Mouse (Mus musculus) kidney, postnatal 0 days (tissue): ENCODE data around the gene Rftn1. TPM values are rescaled to one million over a fixed set of nuclear protein-coding genes. Genes with fewer than 3 reads are reported as not detected.
A peak's percentile ranks its signal among the peaks of the same experiment; 100 is the strongest.
"Not testable (repeated sequence)": the region's sequence is repeated elsewhere in the genome, so short reads cannot be mapped to it uniquely, and the experiment has no call there.

Experiments used
- ATAC-seq: fragments of 200-750 bp; cut with Nextera tagmentation; replicated peaks from 2 replicates; pipeline ENCODE4 v1.8.0; 2017; ENCODE audit warnings: low read depth, moderate number of reproducible peaks, moderate TSS enrichment, moderate library complexity; ENCODE audit not compliant: low FRiP score
- DNase-seq: peaks from one replicate; pipeline ENCODE4 v3.0.0-alpha.2; 2016; ENCODE audit warnings: low spot score
- H3K27ac ChIP-seq: fragments of 300-500 bp; sonication (generic); 2 replicates; pipeline ENCODE4 v1.5.1; 2014; ENCODE audit warnings: mild to moderate bottlenecking
- H3K27me3 ChIP-seq: fragments of 300-500 bp; sonication (generic); 2 replicates; pipeline ENCODE4 v1.6.1; 2014; ENCODE audit warnings: low read length, mixed read lengths; ENCODE audit not compliant: insufficient read depth
- H3K36me3 ChIP-seq: fragments of 300-500 bp; sonication (generic); 2 replicates; pipeline ENCODE4 v1.6.1; 2014; ENCODE audit warnings: low read length, mixed read lengths; ENCODE audit not compliant: insufficient read depth
- H3K4me1 ChIP-seq: fragments of 300-500 bp; sonication (generic); replicated peaks from 2 replicates; pipeline ENCODE4 v1.6.1; 2014; ENCODE audit warnings: antibody characterized with exemption, low read length, mixed read lengths; ENCODE audit not compliant: insufficient read depth
- H3K4me2 ChIP-seq: fragments of 300-500 bp; sonication (generic); 2 replicates; pipeline ENCODE4 v1.6.1; 2014; ENCODE audit warnings: mild to moderate bottlenecking, low read length, moderate library complexity, mixed read lengths
- H3K4me3 ChIP-seq: fragments of 300-500 bp; sonication (generic); replicated peaks from 2 replicates; pipeline ENCODE4 v1.5.1; 2014; ENCODE audit warnings: low read depth, low read length
- H3K9ac ChIP-seq: fragments of 300-500 bp; sonication (generic); 2 replicates; pipeline ENCODE4 v1.6.1; 2014; ENCODE audit warnings: low read depth, low read length
- H3K9me3 ChIP-seq: fragments of 300-500 bp; sonication (generic); replicated peaks from 2 replicates; pipeline ENCODE4 v1.6.1; 2016; ENCODE audit warnings: low read length, inconsistent platforms, mixed read lengths
- CTCF ChIP-seq: IDR thresholded peaks from 2 replicates; pipeline ENCODE4 v1.5.1; 2016; ENCODE audit warnings: antibody characterized with exemption, low read depth, mild to moderate bottlenecking, moderate library complexity
- WGBS: fragments of 180-500 bp; shearing (Covaris S2); extraction: QIAGEN DNeasy Blood & Tissue Kit; methylation state at CpG from one replicate; pipeline ENCODE4 v1.1.7; 2014; 5-methylcytosine and 5-hydroxymethylcytosine counted together
- polyA plus RNA-seq: library from polyadenylated mRNA; unstranded; fragments of >200 nt; fragmentation: Nextera tagmentation; extraction: Ambion mirVana; gene quantifications from 2 replicates; pipeline ENCODE4 v1.2.1, GENCODE M21; 2015

The Rftn1 gene
- polyA plus RNA-seq, 1 experiment from 2014 or later: 11.8 TPM

- no peak overlapping the region for H3K27ac ChIP-seq
- no peak overlapping the region for H3K4me2 ChIP-seq
- no peak for TF ChIP-seq CTCF
- H3K4me1 ChIP-seq: no peaks in the 10 kb centered on the region
- H3K36me3 ChIP-seq: no peaks in the 10 kb centered on the region
- 74% methylated on average over 5 of the region's 5 CpGs for WGBS
- DNase-seq (peak; percentile 47), ATAC-seq (no peak)
- H3K9me3 ChIP-seq: no peaks in the 10 kb centered on the region
- no peak overlapping the region for H3K4me3 ChIP-seq
- no peaks in the 10 kb centered on the region for H3K27me3 ChIP-seq
- H3K9ac ChIP-seq: no peak overlapping the region
Observed at GRCm38 (mm10) chr17:50125900-50126299, 64.6 kb downstream of the Rftn1 start.

- Histone ChIP-seq H3K4me3 (no peak overlapping the region), H3K36me3 (no peaks in the 10 kb centered on the region), H3K4me2 (no peak overlapping the region), H3K27ac (no peak overlapping the region), H3K9ac (no peak overlapping the region), H3K9me3 (no peaks in the 10 kb centered on the region), H3K4me1 (no peaks in the 10 kb centered on the region), H3K27me3 (no peaks in the 10 kb centered on the region)
- 72% methylated on average over 3 of the region's 3 CpGs for WGBS
- no peak for TF ChIP-seq CTCF
- DNase-seq (no peak), ATAC-seq (no peak)
Observed at GRCm38 (mm10) chr17:50125245-50125798, 65.2 kb downstream of the Rftn1 start.

GRCm38 (mm10) chr17:50124708-50125107, 65.8 kb downstream of the Rftn1 start:
- H3K27ac ChIP-seq: no peak overlapping the region
- H3K9me3 ChIP-seq: no peaks in the 10 kb centered on the region
- no peak overlapping the region for H3K4me3 ChIP-seq
- no peak for ATAC-seq
- H3K36me3 ChIP-seq: no peaks in the 10 kb centered on the region
- H3K4me2 ChIP-seq: no peak overlapping the region
- TF ChIP-seq CTCF: no peak
- WGBS: 70% methylated on average over 4 of the region's 4 CpGs
- H3K9ac ChIP-seq: no peak overlapping the region
- no peaks in the 10 kb centered on the region for H3K4me1 ChIP-seq
- no peaks in the 10 kb centered on the region for H3K27me3 ChIP-seq
- peak; percentile 48 for DNase-seq

GRCm38 (mm10) chr17:50122555-50122954, 67.9 kb downstream of the Rftn1 start:
- no peaks in the 10 kb centered on the region for H3K27me3 ChIP-seq
- H3K4me2 ChIP-seq: no peak overlapping the region
- no peaks in the 10 kb centered on the region for H3K4me1 ChIP-seq
- no peak overlapping the region for H3K9ac ChIP-seq
- no peak overlapping the region for H3K27ac ChIP-seq
- no peak for ATAC-seq
- 74% methylated on average over 8 of the region's 8 CpGs for WGBS
- H3K36me3 ChIP-seq: no peaks in the 10 kb centered on the region
- H3K4me3 ChIP-seq: no peak overlapping the region
- no peak for TF ChIP-seq CTCF
- no peak for DNase-seq
- no peaks in the 10 kb centered on the region for H3K9me3 ChIP-seq

- Histone ChIP-seq H3K4me1 (no peaks in the 10 kb centered on the region), H3K9me3 (no peaks in the 10 kb centered on the region), H3K4me2 (no peak overlapping the region), H3K4me3 (no peak overlapping the region), H3K27me3 (no peaks in the 10 kb centered on the region), H3K9ac (no peak overlapping the region), H3K36me3 (no peaks in the 10 kb centered on the region), H3K27ac (no peak overlapping the region)
- 79% methylated on average over 4 of the region's 4 CpGs for WGBS
- ATAC-seq (no peak), DNase-seq (no peak)
- no peak for TF ChIP-seq CTCF
Observed at GRCm38 (mm10) chr17:50120098-50120497, 70.4 kb downstream of the Rftn1 start.

GRCm38 (mm10) chr17:50117461-50117860, 73.0 kb downstream of the Rftn1 start:
- no peak overlapping the region for H3K9ac ChIP-seq
- no peak overlapping the region for H3K4me2 ChIP-seq
- no peaks in the 10 kb centered on the region for H3K27me3 ChIP-seq
- H3K27ac ChIP-seq: no peak overlapping the region
- H3K4me3 ChIP-seq: no peak overlapping the region
- H3K36me3 ChIP-seq: no peaks in the 10 kb centered on the region
- WGBS: 92% methylated on average over 7 of the region's 7 CpGs
- no peaks in the 10 kb centered on the region for H3K9me3 ChIP-seq
- ATAC-seq (no peak), DNase-seq (no peak)
- TF ChIP-seq CTCF: no peak
- H3K4me1 ChIP-seq: no peaks in the 10 kb centered on the region

- DNase-seq: peak; percentile 68
- Histone ChIP-seq H3K27me3 (no peaks in the 10 kb centered on the region), H3K4me3 (no peak overlapping the region), H3K9me3 (no peaks in the 10 kb centered on the region), H3K4me2 (no peak overlapping the region), H3K27ac (no peak overlapping the region), H3K9ac (no peak overlapping the region), H3K4me1 (no peaks in the 10 kb centered on the region), H3K36me3 (no peaks in the 10 kb centered on the region)
- 54% methylated on average over 3 of the region's 3 CpGs for WGBS
- TF ChIP-seq CTCF: no peak
- ATAC-seq: no peak
Observed at GRCm38 (mm10) chr17:50116980-50117379, 73.5 kb downstream of the Rftn1 start.

GRCm38 (mm10) chr17:50116401-50116800, 74.1 kb downstream of the Rftn1 start:
- not testable (repeated sequence) for H3K4me1 ChIP-seq, H3K4me3 ChIP-seq, H3K9ac ChIP-seq, DNase-seq, H3K27me3 ChIP-seq, H3K9me3 ChIP-seq, H3K36me3 ChIP-seq, H3K27ac ChIP-seq, H3K4me2 ChIP-seq, ATAC-seq
- WGBS: 100% methylated on average over 1 of the region's 1 CpGs

- not testable (repeated sequence) for ATAC-seq, H3K4me2 ChIP-seq, H3K9me3 ChIP-seq, DNase-seq, H3K4me3 ChIP-seq, H3K36me3 ChIP-seq, H3K27me3 ChIP-seq, H3K27ac ChIP-seq, H3K4me1 ChIP-seq, H3K9ac ChIP-seq
- 96% methylated on average over 3 of the region's 3 CpGs for WGBS
Observed at GRCm38 (mm10) chr17:50115716-50116115, 74.8 kb downstream of the Rftn1 start.
